Mouse (Mus musculus): ENCODE measurements around the gene Bst2.
"Not testable (repeated sequence)": the region's sequence is repeated elsewhere in the genome, so short reads cannot be mapped to it uniquely, and the experiment has no call there.

Gene Bst2

GRCm38 (mm10) chr8:71519037-71519825 is 18.0 kb downstream of the Bst2 start:
- not testable (repeated sequence) for DNase-seq (ENCODE audit: low spot score)

DNA sequence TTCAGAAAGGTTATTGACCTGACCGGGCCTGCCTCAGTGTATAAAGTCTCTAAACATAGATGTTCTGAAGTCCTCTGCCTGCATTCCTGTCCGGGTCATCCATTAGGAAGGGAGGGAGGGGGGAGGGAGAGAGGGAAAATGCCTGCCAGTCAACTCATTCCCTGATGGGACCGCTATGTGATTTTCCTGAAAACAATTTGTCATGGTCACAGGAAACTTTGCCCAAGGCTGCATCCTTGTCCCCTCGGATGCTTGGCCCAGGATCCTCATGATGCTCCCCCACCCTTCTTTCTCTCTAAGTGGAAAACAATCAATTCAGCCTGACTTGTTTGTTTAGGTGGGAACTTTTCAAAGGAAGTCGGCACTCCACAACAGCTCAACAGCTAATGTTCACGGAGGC is 20.5 kb downstream of the Bst2 start:
- no peak for DNase-seq (ENCODE audit: low spot score)

GRCm38 (mm10) chr8:71515043-71515442 is 22.2 kb downstream of the Bst2 start:
- DNase-seq (ENCODE audit: low spot score), result no peak

GRCm38 (mm10) chr8:71513018-71513754 is 24.1 kb downstream of the Bst2 start:
- DNase-seq (ENCODE audit: low spot score), result no peak

GRCm38 (mm10) chr8:71511644-71512043 is 25.6 kb downstream of the Bst2 start, which contains the start of gene Plvap:
Plvap (minus strand) TSS chr8:71511752.
- DNase-seq (ENCODE audit: low spot score), result no peak

DNA sequence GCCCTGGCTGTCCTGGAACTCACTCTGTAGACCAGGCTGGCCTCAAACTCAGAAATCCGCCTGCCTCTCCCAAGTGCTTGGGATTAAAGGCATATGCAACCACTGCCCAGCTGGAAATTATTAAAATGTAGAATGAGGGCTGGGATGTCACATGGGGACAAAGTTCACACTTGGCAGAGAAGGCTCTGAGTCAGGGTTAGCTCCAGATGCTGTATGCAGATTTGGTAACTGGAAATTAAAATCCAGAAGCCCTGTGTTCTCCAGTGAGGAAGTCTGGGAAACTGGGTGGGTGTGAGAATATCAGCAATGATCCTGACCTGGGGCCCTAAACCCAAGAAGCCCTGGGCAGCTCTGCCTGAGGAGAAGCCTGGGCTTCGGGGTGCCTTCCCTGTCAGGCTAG is 27.9 kb downstream of the Bst2 start:
- DNase-seq (ENCODE audit: low spot score), result no peak

- peak; percentile 67 for DNase-seq (ENCODE audit: low spot score)
These were observed 29.6 kb downstream of the Bst2 start for GRCm38 (mm10) chr8:71507589-71508104.

GRCm38 (mm10) chr8:71505979-71506378 is 31.3 kb downstream of the Bst2 start:
- DNase-seq (ENCODE audit: low spot score), result peak; percentile 65

- no peak for DNase-seq (ENCODE audit: low spot score)
These were observed 31.9 kb downstream of the Bst2 start for GRCm38 (mm10) chr8:71505326-71505725.

DNA sequence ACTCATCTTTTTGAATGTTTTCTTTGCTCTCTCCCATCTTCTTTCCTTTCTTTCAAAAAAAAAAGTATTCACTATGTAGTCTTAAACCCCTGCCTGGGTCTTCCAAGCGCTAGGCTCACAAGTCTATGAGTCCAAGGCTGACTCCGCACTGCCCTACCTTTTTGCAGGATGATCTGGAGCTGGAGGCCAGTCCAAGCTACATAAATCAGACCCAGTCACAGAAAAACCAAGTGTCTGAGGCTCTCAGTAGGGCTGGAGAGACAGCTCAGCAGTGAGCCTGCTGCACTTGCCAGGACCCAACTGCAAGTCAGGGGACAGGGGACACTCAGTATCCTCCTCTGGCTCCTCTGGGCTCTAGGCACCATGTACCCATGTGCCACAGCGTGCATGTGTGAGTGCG is 32.9 kb downstream of the Bst2 start:
- no peak for DNase-seq (ENCODE audit: low spot score)

DNA sequence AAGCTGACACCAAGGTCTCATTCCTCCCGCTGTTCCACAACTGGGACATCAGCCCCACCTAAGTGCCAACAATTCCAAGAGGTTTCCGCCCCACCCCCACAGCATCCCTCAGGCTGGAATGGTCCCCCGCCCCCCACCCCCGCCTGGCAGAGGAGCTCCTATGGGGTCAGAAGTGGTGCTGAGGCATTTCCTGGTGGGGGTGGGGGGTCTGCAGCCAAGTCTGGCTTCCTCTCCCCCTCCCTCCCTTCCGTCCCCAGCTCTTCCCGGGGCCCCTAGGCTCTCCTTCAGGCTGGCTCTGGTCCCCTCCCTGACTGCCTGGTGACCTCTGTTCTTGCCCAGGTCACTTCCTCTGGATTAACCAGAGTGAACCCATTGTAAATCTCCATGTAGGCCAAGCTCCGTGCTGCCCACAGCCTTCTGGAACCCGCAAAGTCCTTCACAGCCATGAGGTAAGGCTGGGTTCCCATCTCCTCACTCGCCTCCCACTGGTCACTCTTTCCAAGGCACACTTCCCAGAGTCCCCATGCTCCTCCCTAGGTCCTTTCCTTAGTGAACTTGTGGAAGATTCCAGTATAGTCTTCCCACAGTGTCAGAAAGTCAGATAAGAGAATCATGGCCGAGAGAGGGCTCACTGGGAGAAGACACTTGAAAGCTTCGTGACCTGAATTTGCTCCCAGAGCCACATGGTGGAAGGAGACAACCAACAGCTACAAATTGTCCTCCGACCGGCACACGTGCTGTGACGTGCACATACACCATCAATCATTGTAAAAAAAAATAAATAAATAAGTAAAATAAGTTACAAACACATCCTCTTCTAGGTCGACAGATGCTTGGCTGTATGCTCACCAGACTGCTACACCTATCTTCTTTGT is 38.2 kb downstream of the Bst2 start:
- no peak for DNase-seq (ENCODE audit: low spot score)

DNA sequence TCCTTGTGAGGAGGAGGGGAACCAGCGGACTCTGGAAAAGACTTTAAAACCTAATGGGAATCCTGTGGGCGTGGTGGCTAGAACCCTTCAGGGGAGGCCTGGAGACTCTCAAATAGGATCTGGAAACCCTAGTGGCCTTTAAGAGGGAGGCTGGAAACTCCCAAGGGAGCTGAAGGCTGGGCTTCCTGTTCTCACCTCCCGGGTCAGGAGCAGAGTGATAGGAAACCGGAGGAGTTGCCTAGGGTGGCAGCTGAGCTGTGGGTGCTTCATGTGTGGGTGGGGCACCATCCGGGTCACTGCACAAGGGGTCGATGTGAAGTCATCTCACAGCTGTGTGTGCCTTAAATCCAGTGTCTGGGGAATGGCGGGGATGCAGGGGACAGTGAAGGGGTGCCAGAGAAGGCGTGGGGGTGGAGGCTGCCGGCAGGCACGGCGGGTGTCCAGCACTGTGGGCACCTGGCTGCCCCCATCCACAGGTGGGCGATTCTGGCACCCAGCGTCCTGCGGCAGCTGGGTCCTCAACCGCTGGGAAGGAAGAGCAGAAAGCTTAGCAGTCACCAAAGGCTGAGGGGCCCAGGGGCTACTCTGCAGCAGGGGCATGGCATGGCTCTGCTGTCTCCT is 39.3 kb downstream of the Bst2 start:
- DNase-seq (ENCODE audit: low spot score), result no peak

- no peak for DNase-seq (ENCODE audit: low spot score)
These were observed 40.1 kb downstream of the Bst2 start for GRCm38 (mm10) chr8:71497077-71497645.

- DNase-seq (ENCODE audit: low spot score), result peak; percentile 84
These were observed 40.8 kb downstream of the Bst2 start for GRCm38 (mm10) chr8:71496481-71496880.

DNA sequence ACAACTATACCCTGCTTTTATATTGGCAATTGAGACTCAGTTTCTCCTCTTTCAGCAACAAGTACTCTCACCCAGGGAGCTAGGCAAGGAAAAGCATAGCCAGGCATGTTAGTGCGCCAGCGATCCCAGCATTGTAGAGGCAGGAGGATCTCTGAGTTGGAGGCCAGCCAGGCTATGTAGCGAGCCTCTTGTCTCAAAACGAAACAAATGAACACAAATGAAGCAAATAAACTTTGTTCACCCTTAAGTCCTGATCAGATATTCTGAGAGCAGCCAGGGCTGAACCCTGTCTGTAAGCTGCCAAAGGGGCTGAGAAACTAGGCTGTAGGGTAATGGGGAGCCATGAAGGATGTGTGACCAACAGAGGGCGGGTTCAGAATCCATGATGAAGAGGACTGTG is 41.4 kb downstream of the Bst2 start:
- DNase-seq (ENCODE audit: low spot score), result no peak

GRCm38 (mm10) chr8:71495039-71495438 is 42.2 kb downstream of the Bst2 start:
- peak; percentile 74 for DNase-seq (ENCODE audit: low spot score)

DNA sequence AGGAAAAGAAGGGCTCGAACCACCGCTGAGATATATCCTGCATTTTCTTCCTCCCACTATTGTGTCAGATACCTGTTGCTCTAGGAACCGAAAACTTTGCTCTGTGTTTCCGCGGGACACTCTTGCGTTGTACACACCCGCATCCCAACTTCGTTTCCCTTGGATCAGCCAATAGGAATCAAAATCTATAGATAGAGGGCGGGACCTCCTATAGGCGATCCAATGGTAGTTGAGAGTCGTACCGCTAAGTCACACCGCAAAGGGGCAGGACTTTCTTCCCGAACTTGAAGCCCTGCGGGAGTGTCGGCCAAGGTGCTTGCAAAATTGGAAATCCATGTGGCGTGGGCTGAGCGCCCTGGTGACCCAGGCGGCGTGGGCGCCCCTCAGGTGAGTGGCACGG is 48.8 kb downstream of the Bst2 start:
- peak; percentile 81 for DNase-seq (ENCODE audit: low spot score)

- DNase-seq (ENCODE audit: low spot score), result peak; percentile 75
These were observed 49.4 kb downstream of the Bst2 start, which contains the start of gene Gtpbp3 for GRCm38 (mm10) chr8:71487691-71488445. Gtpbp3 (plus strand) TSS chr8:71488103.

- no peak for DNase-seq (ENCODE audit: low spot score)
These were observed 51.1 kb downstream of the Bst2 start for GRCm38 (mm10) chr8:71486136-71486529.

All from ovary, adult 18-20 months (tissue).